Mouse (Mus musculus) neutrophil, adult 5-6 weeks (primary cell): ENCODE data around the gene Ubxn11. TPM values are rescaled to one million over a fixed set of nuclear protein-coding genes. Genes with fewer than 3 reads are reported as not detected.

Experiments
- ATAC-seq: fragments of 151-379, 151-347 bp; 2 replicates; pipeline ENCODE4 v1.8.0; 2017; ENCODE audit warnings: mild to moderate bottlenecking, moderate TSS enrichment; ENCODE audit not compliant: insufficient number of reproducible peaks, poor library complexity, low FRiP score, severe bottlenecking; ENCODE audit errors: extremely low read depth
- total RNA-seq: library from RNA; stranded (forward); fragments of 200-1000 nt; gene quantifications from 2 replicates; pipeline ENCODE4 v1.2.3, GENCODE M21; 2017

Gene Ubxn11
- total RNA-seq, 1 experiment from 2014 or later, result 15.0 TPM

DNA sequence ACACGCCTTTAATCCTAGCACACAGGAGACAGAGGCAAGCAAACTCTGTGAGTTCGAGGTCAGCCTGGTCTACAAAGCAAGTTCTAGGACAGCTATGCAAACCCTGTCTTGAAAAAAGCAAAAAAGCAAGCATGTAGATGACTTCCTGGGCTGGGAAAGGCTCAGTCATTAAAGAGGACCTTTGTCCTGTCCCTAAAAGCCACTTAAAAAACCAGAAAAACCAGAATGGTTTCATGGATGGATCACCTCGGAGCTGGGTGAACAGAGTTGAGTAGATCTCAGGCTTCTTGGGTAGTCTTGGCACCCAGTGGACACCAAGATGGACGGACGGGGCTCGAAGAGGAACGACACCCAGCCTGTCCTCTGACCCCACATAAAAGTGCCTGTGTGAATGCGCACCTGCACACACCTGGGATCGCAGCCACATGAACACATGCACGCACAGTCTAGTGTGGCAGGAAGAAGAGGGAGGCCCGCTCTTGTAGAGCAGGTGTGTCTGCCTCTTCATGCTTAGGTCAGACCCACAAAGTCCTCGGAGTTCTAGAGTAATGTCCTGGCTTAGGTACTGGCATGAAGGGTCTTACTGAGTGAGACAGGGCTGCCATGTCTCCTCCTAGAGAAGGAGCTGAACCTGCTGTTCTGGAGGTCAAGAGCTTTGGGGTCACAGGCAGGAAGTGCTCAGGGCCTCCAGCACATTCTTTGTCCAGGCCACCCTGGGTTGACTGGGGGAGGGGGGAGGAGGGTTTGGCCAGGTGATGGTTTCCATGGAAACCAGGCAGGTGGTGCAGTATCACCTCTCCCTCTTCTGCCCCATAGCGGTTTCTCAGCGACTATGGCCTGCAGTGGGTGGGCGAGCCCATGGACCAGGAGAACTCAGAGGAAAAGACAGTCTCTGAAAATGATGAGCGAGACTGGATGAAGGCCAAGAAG is 13.1 kb downstream of the Ubxn11 start:
- ATAC-seq, result no peak

DNA sequence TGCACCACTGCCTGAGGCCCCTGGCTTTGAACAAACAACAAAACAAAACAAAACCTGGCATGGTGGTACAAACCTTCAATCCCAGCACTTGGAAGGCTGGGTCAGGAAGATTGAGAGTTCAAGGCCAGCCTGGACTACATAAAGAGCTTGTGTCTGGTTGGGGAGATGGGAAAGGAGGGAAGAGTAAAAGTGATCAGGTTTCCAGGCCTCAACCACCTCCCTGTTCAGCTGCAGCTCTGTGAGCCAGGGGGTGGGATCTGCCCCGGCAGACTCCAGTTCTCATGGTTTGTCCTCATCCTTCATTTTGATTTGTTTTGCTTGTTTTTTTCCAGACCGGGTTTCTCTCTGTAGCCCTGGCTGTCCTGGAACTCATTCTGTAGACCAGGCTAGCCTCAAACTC is 14.1 kb downstream of the Ubxn11 start:
- ATAC-seq, result no peak

DNA sequence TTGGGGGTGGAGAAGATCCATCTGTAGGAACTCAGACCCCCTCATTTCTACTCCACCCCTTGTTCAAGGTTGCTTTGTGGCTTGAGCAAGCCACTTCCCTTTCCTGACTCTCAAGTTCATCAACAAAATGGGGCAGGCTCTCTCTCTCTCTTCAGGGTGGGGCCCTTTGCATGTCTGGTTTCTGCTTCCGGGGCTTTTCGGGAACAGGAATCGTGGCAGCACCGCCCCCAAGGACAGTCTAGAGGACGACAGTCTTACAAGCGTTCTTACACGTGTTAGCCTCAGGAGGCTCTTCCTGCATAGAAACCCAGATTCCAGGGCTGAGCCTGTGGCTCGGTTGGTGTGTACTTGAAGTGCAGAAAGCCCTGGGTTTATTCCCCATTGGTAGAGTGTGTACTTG is 14.6 kb downstream of the Ubxn11 start:
- peak; percentile 77 for ATAC-seq

DNA sequence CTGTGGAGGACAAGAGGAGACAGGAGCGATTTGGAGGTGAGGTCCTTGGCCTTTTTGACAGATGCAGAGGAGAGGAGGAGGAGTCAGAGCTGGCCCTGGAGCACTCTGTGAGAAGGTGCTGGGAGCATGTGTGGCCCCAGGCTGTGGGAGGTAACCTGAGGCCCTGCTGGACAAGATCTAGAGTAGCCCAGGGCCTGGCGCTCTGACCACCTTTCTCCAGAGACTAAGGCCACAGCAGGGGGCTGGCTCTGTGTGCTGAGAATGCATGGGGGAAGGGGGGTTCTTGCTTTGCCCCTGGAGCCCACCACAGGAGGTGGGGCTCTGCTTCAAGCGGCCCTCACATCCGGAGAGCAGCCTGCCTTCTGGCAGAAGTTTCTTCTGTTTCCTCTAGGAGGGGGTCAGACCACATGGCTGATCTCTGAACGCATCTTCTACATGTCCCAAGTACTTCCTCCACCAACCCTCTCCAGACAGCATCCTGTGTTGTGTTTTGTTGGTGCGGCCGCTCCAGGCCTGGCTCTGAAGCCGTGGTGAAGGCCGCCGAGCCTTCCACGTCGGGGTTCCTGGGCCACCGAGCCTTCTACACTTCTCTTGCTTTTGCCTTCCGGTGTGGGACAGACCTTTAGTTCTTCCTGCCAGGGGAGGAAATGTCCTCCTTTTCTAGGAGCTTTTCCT is 15.9 kb downstream of the Ubxn11 start:
- peak; percentile 18; the same call in 1 of the 2 replicates for ATAC-seq

DNA sequence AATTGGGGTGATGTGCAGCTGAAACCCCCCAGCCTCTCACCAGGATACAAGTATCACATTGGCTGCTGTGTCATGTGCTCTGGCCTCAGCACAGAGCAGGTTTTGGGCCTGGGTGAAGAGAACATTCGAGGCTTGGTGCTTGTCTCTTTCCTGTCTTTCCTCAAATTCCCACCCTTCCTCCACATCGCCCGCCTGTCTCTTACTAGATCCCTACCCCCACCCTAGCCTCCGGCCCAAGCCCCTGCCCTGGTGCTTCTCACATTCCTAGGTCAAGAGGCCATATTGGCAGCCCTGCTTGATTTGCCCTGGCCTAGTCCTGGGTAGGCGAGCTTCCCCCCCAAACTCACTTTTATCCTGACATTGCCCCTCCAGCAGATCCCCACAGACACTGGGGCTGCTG is 16.7 kb downstream of the Ubxn11 start:
- no peak for ATAC-seq

DNA sequence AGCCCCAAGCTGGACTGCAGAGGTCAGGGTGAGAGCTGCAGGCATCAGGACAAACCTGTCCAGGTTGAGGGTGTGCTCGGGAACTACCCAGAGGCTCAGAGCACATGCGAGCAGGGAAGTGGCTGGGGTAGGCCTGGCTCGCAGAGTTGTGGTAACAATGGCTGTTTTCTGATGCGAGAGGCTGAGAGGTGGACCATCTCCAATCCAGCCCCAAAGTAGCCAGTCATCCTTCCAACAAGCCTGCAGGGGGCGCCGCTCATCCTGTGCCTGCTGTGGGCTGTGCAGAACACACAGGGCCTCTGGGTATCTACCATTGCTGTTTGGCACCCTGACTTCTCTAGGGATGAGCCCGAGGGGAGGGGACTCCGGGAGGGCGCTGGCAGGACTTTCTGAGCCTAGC is 17.3 kb downstream of the Ubxn11 start:
- ATAC-seq, result no peak

DNA sequence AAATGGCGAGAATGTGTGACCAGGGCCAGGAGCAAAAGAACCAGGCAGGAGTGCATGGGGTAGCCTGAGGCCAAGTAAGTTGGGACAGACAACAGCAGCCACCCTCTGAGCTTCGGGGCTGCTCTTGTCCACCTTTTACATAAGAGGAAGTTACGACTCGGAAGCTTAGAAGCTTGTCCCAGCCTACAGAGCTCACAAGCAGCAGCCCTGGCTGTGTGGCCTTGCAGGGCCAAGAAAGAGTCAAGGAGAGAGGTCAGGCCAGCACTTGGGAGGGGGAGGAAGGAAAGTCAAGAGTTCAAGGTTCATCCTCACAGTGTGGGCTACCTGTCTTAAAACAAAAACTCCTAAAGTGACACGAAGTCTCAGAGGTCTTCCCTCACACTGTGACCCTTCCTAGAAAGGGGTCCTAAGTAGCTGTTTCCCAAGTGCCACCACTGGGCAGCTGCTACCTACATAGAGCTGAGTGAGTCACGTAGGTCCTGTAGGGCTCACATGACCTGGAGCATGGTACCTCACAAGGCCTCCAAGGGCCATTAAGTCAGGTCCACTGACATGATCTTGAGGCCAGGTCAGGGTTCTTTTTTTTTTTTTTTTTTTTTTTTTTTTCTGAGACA is 17.9 kb downstream of the Ubxn11 start:
- no peak for ATAC-seq

DNA sequence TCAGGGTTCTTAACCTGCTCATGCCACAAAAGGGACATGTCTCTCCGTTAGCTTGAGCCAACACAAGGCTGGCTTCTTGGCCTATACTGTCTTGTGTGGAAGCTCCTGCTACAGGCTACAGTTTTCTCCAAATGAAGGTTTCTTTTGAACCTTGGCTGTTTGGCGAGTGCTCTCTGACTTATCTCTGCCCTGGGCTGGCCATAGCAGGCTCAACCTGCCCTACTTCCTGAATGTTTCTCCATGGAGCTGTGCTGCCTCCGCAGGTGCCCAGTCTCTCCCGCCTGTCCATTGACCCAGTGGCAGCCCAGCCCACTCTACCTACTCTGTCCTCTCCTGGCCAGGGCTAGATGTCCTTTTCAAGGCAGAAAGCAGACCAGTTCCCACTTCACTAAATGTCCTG is 18.5 kb downstream of the Ubxn11 start:
- ATAC-seq, result no peak

DNA sequence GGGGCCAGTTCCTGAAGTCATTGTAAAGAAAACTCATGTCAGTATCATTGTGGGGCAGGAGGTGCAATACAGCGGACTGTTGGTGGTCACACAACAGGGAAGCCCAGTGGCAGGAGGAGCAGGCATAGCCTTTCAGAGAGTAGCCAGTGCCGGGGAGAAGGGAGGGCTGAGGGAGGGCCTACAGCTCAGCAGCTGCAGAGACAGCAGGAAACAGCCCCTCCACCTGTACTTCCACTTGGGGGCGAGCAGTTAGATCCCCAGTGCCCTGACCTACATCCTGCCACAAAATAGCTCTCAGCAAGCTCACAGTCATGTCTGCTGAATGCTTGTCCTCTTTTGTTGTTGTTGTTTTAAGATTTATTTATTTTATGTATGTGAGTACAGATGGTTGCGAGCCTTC is 19.2 kb downstream of the Ubxn11 start:
- peak; percentile 22; the same call in 1 of the 2 replicates for ATAC-seq

DNA sequence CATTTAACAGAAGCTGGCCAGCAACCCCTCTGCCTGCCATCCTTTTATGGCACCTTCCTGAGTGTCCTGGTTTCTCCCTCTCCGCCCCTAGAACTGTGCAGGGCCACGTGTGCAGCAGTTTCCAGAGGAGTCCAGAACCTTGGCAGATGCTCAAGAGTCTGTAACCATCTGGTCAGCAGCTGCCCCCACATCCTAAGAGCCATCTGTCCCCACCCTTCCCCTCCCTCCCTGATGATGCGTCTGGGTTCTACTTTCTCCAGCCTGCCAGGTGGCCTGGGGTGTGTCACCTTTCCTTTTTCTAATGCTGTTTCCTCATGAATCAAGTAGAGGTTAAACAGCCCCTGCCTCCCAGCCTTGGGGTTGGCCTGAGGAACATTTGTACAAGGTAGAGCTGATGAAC is 19.9 kb downstream of the Ubxn11 start:
- ATAC-seq, result no peak

DNA sequence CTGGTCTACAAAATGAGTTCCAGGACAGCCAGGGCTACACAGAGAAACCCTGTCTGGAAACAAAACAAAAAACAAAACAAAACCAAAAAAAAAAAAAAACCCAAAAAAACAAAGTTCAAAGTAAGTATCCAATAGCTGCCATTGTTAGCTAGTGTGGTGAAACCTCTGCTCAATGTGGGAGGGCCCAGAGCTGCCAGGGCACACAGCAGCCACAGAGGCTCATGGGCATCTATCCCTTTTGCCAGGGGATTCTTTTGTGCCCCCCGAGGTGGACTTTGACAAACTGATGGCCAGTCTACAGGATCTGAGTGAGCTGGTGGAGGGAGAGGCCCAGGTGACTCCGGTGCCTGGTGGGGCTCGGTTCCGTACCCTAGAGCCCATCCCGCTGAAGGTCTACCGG is 20.8 kb downstream of the Ubxn11 start:
- no peak for ATAC-seq

DNA sequence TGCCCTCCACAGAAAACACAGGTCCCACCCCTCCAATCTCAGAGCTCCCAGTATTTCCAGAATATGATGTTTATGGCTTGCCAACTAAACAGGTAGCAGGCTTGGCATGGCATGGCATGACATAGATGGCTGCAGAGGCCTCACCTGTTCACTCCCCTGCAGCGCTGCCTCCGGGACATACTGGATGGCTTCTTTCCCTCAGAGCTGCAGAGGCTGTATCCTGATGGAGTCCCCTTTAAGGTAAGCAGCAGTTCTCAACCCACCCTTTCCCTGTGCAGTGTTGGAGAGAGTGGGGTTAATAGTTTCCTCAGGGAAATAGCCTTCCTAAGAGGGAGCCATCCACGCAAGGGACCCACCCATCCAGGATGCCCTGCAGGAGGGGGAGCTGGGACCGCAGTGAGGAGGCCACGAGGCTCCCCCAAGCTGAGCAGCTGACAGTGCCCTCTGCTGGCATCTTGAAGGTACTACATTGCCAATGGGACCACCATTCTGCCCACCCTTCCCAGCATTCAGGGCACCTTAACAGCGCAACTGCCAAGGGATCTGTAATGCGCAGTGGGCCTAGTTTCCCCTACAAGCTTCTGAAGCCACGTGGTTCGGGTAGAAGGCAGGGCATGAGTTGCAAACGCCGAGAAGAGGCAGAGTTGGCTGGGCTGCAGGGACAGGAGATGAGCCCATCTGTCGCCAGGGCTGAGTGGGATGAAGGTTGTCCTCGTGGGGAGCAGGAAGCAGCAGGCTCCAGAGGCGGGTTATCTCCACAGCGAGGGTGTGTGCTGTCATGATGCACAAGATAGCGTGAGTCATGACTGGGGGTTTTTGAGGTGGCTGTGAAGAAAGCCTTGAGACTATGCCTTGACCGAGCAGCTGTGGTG is 21.5 kb downstream of the Ubxn11 start:
- ATAC-seq, result peak; percentile 43; the same call in 1 of the 2 replicates

DNA sequence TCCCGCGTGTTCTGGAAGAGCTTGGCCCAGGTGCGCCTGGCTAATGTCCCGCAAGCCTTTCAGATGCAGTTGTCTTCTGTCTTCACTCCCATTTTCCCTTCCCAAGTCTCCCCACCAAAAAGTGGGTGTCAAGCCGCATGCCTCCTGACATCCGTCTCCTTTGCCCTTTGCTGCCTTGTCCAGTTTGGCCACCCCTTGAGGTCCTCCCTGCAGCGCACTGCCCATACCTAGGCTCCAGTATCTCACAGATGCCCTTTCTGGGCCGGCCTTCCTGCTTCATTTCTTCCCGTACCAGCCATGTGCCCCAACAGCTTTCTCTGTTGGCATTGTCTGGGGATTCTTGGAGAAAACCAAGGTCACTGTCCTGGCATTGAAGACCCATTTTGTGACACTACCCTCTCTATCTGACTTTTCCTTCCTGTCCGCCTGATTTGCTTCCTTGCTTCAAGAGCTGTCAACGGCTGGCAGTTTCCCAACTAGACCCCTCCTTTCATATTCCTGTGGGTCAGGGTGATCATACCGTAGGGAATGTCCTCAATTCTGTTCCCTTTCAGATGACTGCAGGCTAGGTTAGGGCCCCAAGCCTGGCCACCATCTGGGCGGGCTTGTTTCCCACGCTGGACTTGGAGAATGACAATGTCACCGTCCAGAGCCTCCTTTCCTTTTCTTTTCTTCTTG is 23.2 kb downstream of the Ubxn11 start:
- ATAC-seq, result no peak

DNA sequence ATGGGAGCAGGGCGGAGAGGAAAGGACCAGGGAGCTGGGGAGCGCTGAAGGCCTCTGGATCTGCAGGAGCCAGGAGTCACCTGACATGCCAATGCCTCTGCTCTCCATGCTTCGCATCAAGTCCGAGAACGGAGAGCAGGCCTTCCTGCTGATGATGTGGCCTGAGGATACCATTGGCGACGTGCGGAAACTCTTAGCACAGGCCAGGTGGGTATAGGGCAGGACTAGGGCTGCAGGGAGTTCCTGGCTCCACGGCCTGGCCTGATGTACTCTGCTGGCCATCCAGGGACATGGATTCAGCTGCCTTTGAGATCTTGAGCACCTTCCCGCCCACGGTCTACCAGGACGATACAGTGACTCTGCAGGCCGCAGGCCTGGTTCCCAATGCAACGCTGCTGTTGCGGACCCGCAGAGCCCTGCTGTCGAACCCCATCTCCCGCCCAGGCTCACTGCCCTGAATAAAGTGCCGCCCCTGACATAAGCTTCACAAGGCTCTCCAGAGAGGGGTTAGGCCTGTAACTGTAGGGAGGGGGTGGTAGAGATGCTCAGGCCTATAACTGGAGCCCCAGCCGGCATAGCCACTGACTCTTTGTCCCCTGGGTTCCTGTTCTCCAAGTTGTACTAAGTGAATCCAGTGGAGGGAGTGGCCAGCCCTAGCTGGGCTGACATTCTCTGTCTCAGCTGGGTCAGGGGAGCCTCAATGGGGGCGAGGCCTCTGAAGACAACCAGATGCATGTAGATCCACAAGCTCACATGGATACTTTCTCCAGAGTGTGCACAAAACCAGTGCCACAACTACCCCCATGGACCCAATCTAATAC is 24.1 kb downstream of the Ubxn11 start:
- no peak for ATAC-seq

DNA sequence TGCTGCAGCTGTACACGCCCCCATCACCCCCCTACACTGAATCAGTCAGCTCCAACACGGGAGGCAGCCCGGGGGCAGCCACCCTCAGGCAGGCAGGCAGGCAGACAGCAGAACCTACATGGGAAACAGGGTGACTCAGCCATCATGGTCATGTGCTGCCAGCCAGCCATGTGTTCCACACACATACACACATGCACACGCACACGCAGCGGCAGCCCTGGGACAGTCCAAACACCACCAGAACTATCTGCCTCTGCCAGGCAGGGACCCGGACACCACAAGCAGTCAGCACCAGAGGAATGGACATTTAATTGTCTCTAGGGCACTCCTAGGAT is 24.7 kb downstream of the Ubxn11 start:
- no peak for ATAC-seq

DNA sequence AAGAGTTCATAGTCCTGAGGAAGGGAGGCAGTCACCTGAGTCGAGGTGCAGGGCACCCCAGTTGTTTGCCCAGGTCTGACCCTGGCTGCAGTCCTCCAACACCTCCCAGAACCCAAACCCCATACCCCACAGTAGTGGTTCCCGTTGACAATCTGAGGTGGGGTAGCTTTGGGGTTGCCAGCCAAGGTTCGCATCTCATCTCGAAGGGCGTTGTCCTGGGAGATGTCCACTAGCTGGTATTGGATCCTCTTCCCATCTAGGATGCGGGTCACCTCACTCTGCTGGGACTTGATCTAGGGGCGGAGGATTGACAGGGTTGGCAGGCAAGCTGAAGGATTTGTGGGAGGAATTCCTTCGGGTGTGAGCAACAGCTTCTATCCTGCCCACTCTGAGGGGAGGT is 25.4 kb downstream of the Ubxn11 start:
- ATAC-seq, result no peak

DNA sequence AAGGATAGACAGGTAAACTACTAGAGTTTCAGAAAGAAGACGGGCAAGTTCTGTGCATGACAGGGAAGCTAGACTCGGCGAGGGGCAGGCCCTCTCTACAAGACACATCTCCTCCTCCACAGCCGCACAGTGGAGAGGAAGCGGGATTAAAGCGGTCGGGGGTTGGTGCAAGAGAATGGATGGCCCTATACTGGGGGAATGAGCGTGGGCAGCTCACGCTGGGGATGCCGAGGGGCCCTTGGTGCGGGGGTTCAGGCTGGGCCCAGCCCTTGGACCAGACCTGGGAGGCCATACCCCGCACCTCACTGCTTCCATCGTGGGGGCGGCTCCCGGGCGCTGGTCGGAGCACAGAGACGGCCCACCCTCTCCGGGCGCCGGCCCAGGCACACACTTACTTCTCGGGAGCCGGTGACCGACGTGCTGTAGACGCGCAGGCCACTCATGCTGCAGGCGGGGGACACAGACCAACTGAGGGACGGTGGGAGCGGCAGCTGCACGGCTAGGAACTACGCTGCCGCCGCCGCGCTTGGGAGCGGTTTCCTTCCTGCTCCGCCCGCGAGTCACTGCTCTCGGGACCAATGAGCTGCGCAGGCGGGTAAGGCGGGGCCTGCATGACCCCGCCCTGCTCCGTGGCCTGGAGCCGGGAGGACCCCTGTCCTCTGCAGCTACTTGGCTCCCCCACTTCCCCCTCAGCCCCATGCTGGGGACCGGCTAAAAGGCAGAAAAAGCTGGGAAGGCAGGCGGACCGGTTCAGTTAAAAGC is 26.0 kb downstream of the Ubxn11 start, which contains the start of gene Sh3bgrl3:
Sh3bgrl3 (minus strand) TSS at position 569 of the 762 bp plus-strand sequence.
- ATAC-seq, result peak; percentile 69
